Mouse (Mus musculus) midbrain, embryonic 11.5 days (tissue): Measurements from ENCODE around the gene Tomm6. TPM values are rescaled to one million over a fixed set of nuclear protein-coding genes. Genes with fewer than 3 reads are reported as not detected.
"Not testable (repeated sequence)": the region's sequence is repeated elsewhere in the genome, so short reads cannot be mapped to it uniquely, and the experiment has no call there.

ENCODE experiments used
- ATAC-seq: fragments of 200-750 bp; cut with Nextera tagmentation; 2 replicates; pipeline ENCODE4 v1.8.0; 2017; ENCODE audit warnings: moderate TSS enrichment, moderate library complexity; ENCODE audit not compliant: low FRiP score
- DNase-seq: peaks from one replicate; pipeline ENCODE4 v3.0.0; 2015; ENCODE audit warnings: low spot score; ENCODE audit errors: missing footprints
- H3K27ac ChIP-seq: fragments of 300-500 bp; sonication (generic); 2 replicates; pipeline ENCODE4 v1.5.1; 2014; ENCODE audit warnings: low read depth, low read length
- H3K27me3 ChIP-seq: fragments of 300-500 bp; sonication (generic); 2 replicates; pipeline ENCODE4 v1.6.1; 2014; ENCODE audit warnings: mild to moderate bottlenecking, low read length, moderate library complexity, mixed read lengths; ENCODE audit not compliant: control insufficient read depth, insufficient read depth
- H3K36me3 ChIP-seq: fragments of 300-500 bp; sonication (generic); 2 replicates; pipeline ENCODE4 v1.6.1; 2014; ENCODE audit warnings: mild to moderate bottlenecking, low read length, moderate library complexity, mixed read lengths; ENCODE audit not compliant: control insufficient read depth, insufficient read depth
- H3K4me1 ChIP-seq: fragments of 300-500 bp; sonication (generic); 2 replicates; pipeline ENCODE4 v1.6.1; 2014; ENCODE audit warnings: low read length; ENCODE audit not compliant: control insufficient read depth, insufficient read depth
- H3K4me2 ChIP-seq: fragments of 300-500 bp; sonication (generic); 2 replicates; pipeline ENCODE4 v1.6.1; 2014; ENCODE audit warnings: mild to moderate bottlenecking, moderate library complexity
- H3K4me3 ChIP-seq: fragments of 300-500 bp; sonication (generic); 2 replicates; pipeline ENCODE4 v1.5.1; 2014; ENCODE audit warnings: low read depth, low read length
- H3K9ac ChIP-seq: fragments of 300-500 bp; sonication (generic); 2 replicates; pipeline ENCODE4 v1.6.1; 2014; ENCODE audit warnings: low read length
- H3K9me3 ChIP-seq: fragments of 300-500 bp; sonication (generic); 2 replicates; pipeline ENCODE4 v1.6.1; 2016; ENCODE audit warnings: low read length; ENCODE audit not compliant: control insufficient read depth
- WGBS: fragments of 180-500 bp; shearing (Covaris S2); extraction: QIAGEN DNeasy Blood & Tissue Kit; methylation state at CpG from one replicate; pipeline ENCODE4 v1.1.7; 2014; 5-methylcytosine and 5-hydroxymethylcytosine counted together
- polyA plus RNA-seq: library from polyadenylated mRNA; unstranded; fragments of >200 nt; fragmentation: Nextera tagmentation; extraction: Ambion mirVana; gene quantifications from 2 replicates; pipeline ENCODE4 v1.2.1, GENCODE M21; 2014

Gene Tomm6
- polyA plus RNA-seq, 1 experiment from 2014 or later = 375 TPM

DNA sequence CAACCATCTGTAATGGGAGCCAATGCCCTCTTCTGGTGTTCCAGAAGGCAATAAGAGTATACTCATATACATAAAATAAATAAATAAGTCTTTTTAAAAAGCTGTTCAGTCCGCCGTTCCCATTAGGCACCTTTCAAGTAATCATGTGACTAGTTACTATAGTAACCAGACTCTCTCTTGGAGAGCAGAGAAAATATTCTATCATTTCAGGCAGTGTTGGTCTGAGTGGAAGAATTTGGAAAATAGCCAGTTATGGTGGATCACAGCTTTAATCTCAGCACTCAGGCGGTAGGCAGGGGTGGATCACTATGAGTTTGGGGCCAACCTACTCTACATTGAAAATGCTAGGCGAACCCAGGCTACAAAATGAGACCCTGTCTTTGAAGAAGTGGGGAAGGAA lies 19.0 kb downstream of the Tomm6 start:
- H3K4me1 ChIP-seq = peaks cover 11% of the 10 kb centered on the region
- WGBS = 82% methylated on average over 4 of the region's 4 CpGs
- H3K9me3 ChIP-seq = no peaks in the 10 kb centered on the region
- H3K9ac ChIP-seq = no peak overlapping the region
- H3K4me3 ChIP-seq = no peak overlapping the region
- 0 out of 2 replicates have a peak, but pooled peaks cover 3% of the 10 kb centered on the region for H3K36me3 ChIP-seq
- DNase-seq = no peak
- H3K27ac ChIP-seq = no peak overlapping the region
- peaks cover 12% of the 10 kb centered on the region for H3K27me3 ChIP-seq
- no peak overlapping the region for H3K4me2 ChIP-seq
- no peak for ATAC-seq

- Histone ChIP-seq H3K27ac (no peak overlapping the region), H3K9ac (no peak overlapping the region), H3K36me3 (no peaks in the 10 kb centered on the region), H3K9me3 (no peaks in the 10 kb centered on the region), H3K4me2 (no peak overlapping the region), H3K27me3 (no peaks in the 10 kb centered on the region), H3K4me1 (0 out of 2 replicates have a peak, but pooled peaks cover 2% of the 10 kb centered on the region), H3K4me3 (no peak overlapping the region)
- DNase-seq = no peak
- 88% methylated on average over 7 of the region's 7 CpGs for WGBS
- no peak for ATAC-seq
These were observed 23.7 kb downstream of the Tomm6 start for GRCm38 (mm10) chr17:47664474-47664873.

GRCm38 (mm10) chr17:47663009-47663713 lies 25.0 kb downstream of the Tomm6 start:
- WGBS = 35% methylated on average over 9 of the region's 9 CpGs
- ATAC-seq = no peak
- H3K27ac ChIP-seq = no peak overlapping the region

DNA sequence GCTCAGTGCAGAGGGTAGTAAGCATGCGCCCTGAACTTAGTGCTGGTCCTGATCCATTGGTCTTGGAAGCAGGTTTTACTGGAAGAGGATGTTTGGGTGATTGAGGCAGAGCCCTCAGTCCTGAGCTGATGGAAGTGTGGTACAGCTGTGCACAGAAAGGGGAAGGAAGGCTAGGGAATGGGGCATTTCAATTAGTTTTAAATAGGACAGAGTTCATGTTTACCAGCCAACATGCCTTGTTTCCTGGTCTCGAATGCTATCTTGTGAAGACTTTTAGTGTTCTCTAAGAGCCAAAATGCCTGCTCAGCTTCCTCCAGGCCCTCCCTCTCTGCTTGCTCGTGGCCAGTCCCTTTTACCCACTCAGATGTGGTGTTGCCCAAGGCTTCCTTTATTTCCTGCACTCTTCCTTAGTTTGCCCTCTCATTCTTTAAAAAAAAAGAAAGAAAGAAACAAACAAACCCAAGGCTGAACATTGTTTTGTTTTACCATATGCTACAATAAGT lies 29.4 kb downstream of the Tomm6 start:
- H3K9ac ChIP-seq = no peak overlapping the region
- H3K4me1 ChIP-seq = 0 out of 2 replicates have a peak, but pooled peaks cover 2% of the 10 kb centered on the region
- H3K27ac ChIP-seq = no peak overlapping the region
- no peaks in the 10 kb centered on the region for H3K9me3 ChIP-seq
- no peak for ATAC-seq
- no peaks in the 10 kb centered on the region for H3K36me3 ChIP-seq
- no peak overlapping the region for H3K4me3 ChIP-seq
- no peaks in the 10 kb centered on the region for H3K27me3 ChIP-seq
- WGBS = 87% methylated on average over 3 of the region's 3 CpGs
- DNase-seq = no peak
- no peak overlapping the region for H3K4me2 ChIP-seq

More at GRCm38 (mm10) chr17:47663009-47663713, 25.0 kb downstream of the Tomm6 start:
- H3K4me2 ChIP-seq = no peak overlapping the region
- no peak for DNase-seq
- H3K27me3 ChIP-seq = no peaks in the 10 kb centered on the region
- 0 out of 2 replicates have a peak, but pooled peaks cover 2% of the 10 kb centered on the region for H3K4me1 ChIP-seq
- no peak overlapping the region for H3K9ac ChIP-seq
- H3K4me3 ChIP-seq = no peak overlapping the region
- no peaks in the 10 kb centered on the region for H3K36me3 ChIP-seq
- no peaks in the 10 kb centered on the region for H3K9me3 ChIP-seq

GRCm38 (mm10) chr17:47657901-47658300 lies 30.3 kb downstream of the Tomm6 start:
- WGBS = 84% methylated on average over 4 of the region's 4 CpGs
- Histone ChIP-seq H3K4me3 (no peak overlapping the region), H3K9ac (no peak overlapping the region), H3K9me3 (no peaks in the 10 kb centered on the region), H3K27ac (no peak overlapping the region), H3K27me3 (no peaks in the 10 kb centered on the region), H3K36me3 (no peaks in the 10 kb centered on the region), H3K4me1 (no peaks in the 10 kb centered on the region), H3K4me2 (no peak overlapping the region)
- no peak for DNase-seq
- ATAC-seq = no peak

DNA sequence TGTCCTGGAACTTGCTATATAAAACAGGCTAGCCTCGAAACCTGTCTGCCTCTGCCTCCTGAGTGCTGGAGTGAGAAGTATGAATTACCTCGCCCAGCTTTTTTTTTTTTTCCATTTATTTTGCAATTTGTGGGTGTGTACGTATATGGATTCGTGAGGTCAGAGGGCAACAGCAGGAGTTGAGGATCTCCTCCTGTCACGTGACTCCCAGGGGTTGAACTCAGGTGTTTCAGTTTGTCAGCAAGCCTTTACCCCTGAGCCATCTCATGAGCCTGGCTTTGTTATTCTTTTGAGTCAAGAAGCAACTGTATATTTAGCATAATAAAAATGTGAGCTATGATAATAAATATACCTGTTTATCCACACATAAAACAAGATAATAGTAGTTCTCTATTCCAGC lies 32.5 kb downstream of the Tomm6 start:
- Histone ChIP-seq H3K4me1 (peaks cover 4% of the 10 kb centered on the region; the same call in 1 of the 2 replicates), H3K9me3 (no peaks in the 10 kb centered on the region), H3K36me3 (no peaks in the 10 kb centered on the region), H3K9ac (no peak overlapping the region), H3K27me3 (no peaks in the 10 kb centered on the region), H3K27ac (no peak overlapping the region), H3K4me3 (no peak overlapping the region), H3K4me2 (no peak overlapping the region)
- 78% methylated on average over 5 of the region's 5 CpGs for whole genome bisulfite sequencing
- DNase-seq (no peak), ATAC-seq (no peak)

DNA sequence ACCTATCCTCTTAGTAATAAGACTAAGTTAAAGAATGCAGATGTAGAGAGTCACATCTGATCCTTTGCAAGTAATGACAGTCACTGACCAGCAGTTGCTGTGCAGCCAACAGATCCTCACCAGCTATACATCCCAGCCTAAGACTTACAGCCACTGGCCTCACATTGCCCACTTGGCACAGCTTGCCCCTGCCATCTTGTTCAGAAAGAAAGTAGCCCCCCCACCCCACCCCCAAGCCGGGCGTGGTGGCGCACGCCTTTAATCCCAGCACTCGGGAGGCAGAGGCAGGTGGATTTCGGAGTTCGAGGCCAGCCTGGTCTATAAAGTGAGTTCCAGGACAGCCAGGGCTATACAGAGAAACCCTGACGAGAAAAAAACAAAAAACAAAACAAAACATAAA lies 33.8 kb downstream of the Tomm6 start:
- not testable (repeated sequence) for H3K4me3 ChIP-seq, H3K36me3 ChIP-seq, H3K4me2 ChIP-seq, H3K9me3 ChIP-seq, H3K4me1 ChIP-seq, H3K9ac ChIP-seq, ATAC-seq, H3K27ac ChIP-seq, H3K27me3 ChIP-seq, DNase-seq
- 94% methylated on average over 8 of the region's 8 CpGs for WGBS

DNA sequence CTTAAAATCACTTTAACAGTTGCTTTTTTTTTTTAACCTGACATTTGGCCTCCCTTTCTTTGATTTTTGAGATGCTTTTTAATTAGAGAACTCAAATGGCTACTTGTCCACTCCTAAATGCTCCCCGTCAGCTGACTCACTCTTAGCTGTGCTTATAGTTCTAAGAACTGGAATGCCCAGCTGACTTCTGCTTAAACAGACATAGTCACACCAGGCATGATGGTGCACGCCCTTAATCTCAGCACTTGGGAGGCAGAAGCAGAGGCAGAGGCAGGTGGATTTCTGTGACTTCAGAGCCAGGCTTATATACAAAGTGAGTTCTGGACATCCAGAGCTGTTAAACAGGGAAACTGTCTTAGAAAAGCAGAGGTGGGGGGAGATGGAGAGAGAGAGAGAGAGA lies 36.2 kb downstream of the Tomm6 start:
- H3K4me3 ChIP-seq = no peak overlapping the region
- H3K27ac ChIP-seq = peak overlapping the region; percentile 48; the same call in 1 of the 2 replicates
- peaks cover 10% of the 10 kb centered on the region for H3K4me1 ChIP-seq
- H3K36me3 ChIP-seq = no peaks in the 10 kb centered on the region
- ATAC-seq (no peak), DNase-seq (no peak)
- no peak overlapping the region for H3K4me2 ChIP-seq
- H3K9ac ChIP-seq = no peak overlapping the region
- H3K9me3 ChIP-seq = no peaks in the 10 kb centered on the region
- 72% methylated on average over 2 of the region's 2 CpGs for WGBS
- H3K27me3 ChIP-seq = no peaks in the 10 kb centered on the region

DNA sequence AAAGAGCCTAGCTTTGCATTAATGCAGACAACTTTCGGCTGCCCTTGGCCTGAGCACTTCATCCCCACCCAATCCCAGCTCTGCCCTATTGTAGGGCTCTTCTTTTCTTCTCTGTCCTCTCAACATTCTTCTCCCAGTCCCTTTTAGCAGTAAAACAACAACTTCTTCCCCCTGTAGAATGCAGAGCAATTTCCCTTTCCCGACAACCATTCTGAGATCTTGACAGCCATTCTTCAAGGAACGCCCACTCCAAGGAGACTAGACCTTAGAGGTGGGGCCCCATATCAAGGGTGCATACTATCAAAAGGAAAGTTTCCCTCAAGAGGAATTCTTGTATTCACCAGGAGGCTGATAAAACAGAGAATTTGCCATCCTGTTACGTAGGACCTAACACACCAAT lies 39.2 kb downstream of the Tomm6 start:
- Histone ChIP-seq H3K4me1 (peaks cover 10% of the 10 kb centered on the region), H3K9ac (peak overlapping the region; percentile 12; the same call in 1 of the 2 replicates), H3K4me2 (peak overlapping the region; percentile 7; the same call in 1 of the 2 replicates), H3K9me3 (no peaks in the 10 kb centered on the region), H3K27ac (peak overlapping the region; percentile 61), H3K4me3 (no peak overlapping the region), H3K36me3 (no peaks in the 10 kb centered on the region), H3K27me3 (no peaks in the 10 kb centered on the region)
- ATAC-seq (0 out of 2 replicates have a peak, but pooled peaks have one; percentile 33), DNase-seq (no peak)
- whole genome bisulfite sequencing = 43% methylated on average over 4 of the region's 4 CpGs
